Mouse (Mus musculus) ES-E14 (cell line): ENCODE results near the gene Wdr34. TPM values are rescaled to one million over a fixed set of nuclear protein-coding genes. Genes with fewer than 3 reads are reported as not detected.

Source experiments
- DNase-seq: peaks from one replicate; pipeline ENCODE4 v3.0.0-alpha.2; 2013; ENCODE audit warnings: low read depth, low spot score
- H3K27ac ChIP-seq: 2 replicates; pipeline ENCODE4 v1.5.1; 2012; ENCODE audit warnings: low read depth, mild to moderate bottlenecking, low read length, moderate library complexity, mixed read lengths; ENCODE audit not compliant: poor library complexity, insufficient read depth, severe bottlenecking
- H3K36me3 ChIP-seq: 2 replicates; pipeline ENCODE4 v1.6.1; 2012; ENCODE audit warnings: mild to moderate bottlenecking, low read length, moderate library complexity, mixed read lengths; ENCODE audit not compliant: control insufficient read depth, poor library complexity, insufficient read depth, severe bottlenecking
- H3K4me1 ChIP-seq, 2 experiments: fragments of 150-350 bp in 1 of 2; sonication (generic) in 1 of 2; 2 replicates each; pipeline ENCODE4 v1.6.1; 2012; ENCODE audit warnings: low read length in 2 of 2, mild to moderate bottlenecking in 1 of 2, mixed read lengths in 1 of 2; ENCODE audit not compliant: control insufficient read depth in 2 of 2, insufficient read depth in 2 of 2, poor library complexity in 1 of 2
- H3K4me3 ChIP-seq, 2 experiments: fragments of 150-350 bp in 1 of 2; sonication (generic) in 1 of 2; 2 replicates each; pipeline ENCODE4 v1.5.1; 2012; ENCODE audit warnings: low read length in 2 of 2, low read depth in 1 of 2, mild to moderate bottlenecking in 1 of 2, mixed read lengths in 1 of 2; ENCODE audit not compliant: insufficient read depth in 1 of 2, poor library complexity in 1 of 2, severe bottlenecking in 1 of 2
- H3K9ac ChIP-seq: 2 replicates; pipeline ENCODE4 v1.6.1; 2012; ENCODE audit warnings: low read depth, mild to moderate bottlenecking, low read length, mixed read lengths; ENCODE audit not compliant: poor library complexity, insufficient read depth, severe bottlenecking
- H3K9me3 ChIP-seq: fragments of 150-350 bp; sonication (generic); 2 replicates; pipeline ENCODE4 v1.6.1; 2012; ENCODE audit warnings: low read depth, mild to moderate bottlenecking, low read length; ENCODE audit not compliant: control insufficient read depth, insufficient read depth
- CHD2 ChIP-seq: IDR thresholded peaks from 2 replicates; pipeline ENCODE4 v1.6.1; 2014; ENCODE audit warnings: mild to moderate bottlenecking, low read depth, low read length, inconsistent platforms
- HCFC1 ChIP-seq: IDR thresholded peaks from 2 replicates; pipeline ENCODE4 v1.6.1; 2012; ENCODE audit warnings: low read length, inconsistent platforms, borderline replicate concordance; ENCODE audit not compliant: insufficient read depth
- MAFK ChIP-seq: IDR thresholded peaks from 2 replicates; pipeline ENCODE4 v1.6.1; 2014; ENCODE audit warnings: mild to moderate bottlenecking, low read depth, low read length, inconsistent platforms; ENCODE audit not compliant: insufficient read depth
- ZC3H11A ChIP-seq: IDR thresholded peaks from 2 replicates; pipeline ENCODE4 v1.6.1; 2012; ENCODE audit warnings: low read depth, mild to moderate bottlenecking, inconsistent platforms, low read length, borderline replicate concordance
- ZNF384 ChIP-seq: IDR thresholded peaks from 2 replicates; pipeline ENCODE4 v1.6.1; 2012; ENCODE audit warnings: low read depth, low read length, inconsistent platforms
- in situ Hi-C, 2 experiments: fragments of 600-800 bp; cut with MboI; formaldehyde crosslinking; loops; one replicate each; pipeline ENCODE4 v1.15.1; 2025; ENCODE audit warnings: low sequenced_read_pairs in 2 of 2, inconsistent platforms in 1 of 2; ENCODE audit not compliant: unreplicated experiment in 2 of 2
- total RNA-seq: library from RNA; depleted of rRNA; stranded (reverse); fragments of 300-350 nt; gene quantifications from 2 replicates; pipeline ENCODE4 v1.2.3, GENCODE M21; 2012

Wdr34 gene
- total RNA-seq, 1 experiment = 22.6 TPM

- peak overlapping the region; percentile 93 for H3K9ac ChIP-seq
- no peaks in the 10 kb centered on the region for H3K9me3 ChIP-seq
- TF ChIP-seq MAFK (no peak), ZC3H11A (no peak), ZNF384 (no peak), CHD2 (no peak), HCFC1 (no peak)
- DNase-seq = no peak
- H3K36me3 ChIP-seq = peaks cover 30% of the 10 kb centered on the region
- in situ Hi-C loops = no loop called here
- peak overlapping the region; percentile 91 for H3K27ac ChIP-seq
- peaks cover 0 to 3% of the 10 kb centered on the region in 2 experiments; a peak in 3 of 4 replicates for H3K4me1 ChIP-seq
- H3K4me3 ChIP-seq = peak overlapping the region; percentile 91 to 99
These were observed 13.8 kb upstream of the Wdr34 start for GRCm38 (mm10) chr2:30062249-30063093.

- H3K4me3 ChIP-seq = peak overlapping the region; percentile 91 to 99
- TF ChIP-seq HCFC1 = peak; percentile 39; the same call in 1 of the 2 replicates
- TF ChIP-seq MAFK = no peak
- no peak for TF ChIP-seq ZC3H11A
- TF ChIP-seq CHD2 = no peak
These were observed 12.8 kb upstream of the Wdr34 start for GRCm38 (mm10) chr2:30061215-30062166.

GRCm38 (mm10) chr2:30058418-30058817, 9.7 kb upstream of the Wdr34 start:
- TF ChIP-seq MAFK = no peak
- TF ChIP-seq HCFC1 = no peak
- no peak for TF ChIP-seq ZC3H11A
- no peak for TF ChIP-seq ZNF384
- TF ChIP-seq CHD2 = no peak
- Histone ChIP-seq H3K4me3 (no peak overlapping the region), H3K9ac (no peak overlapping the region), H3K36me3 (peaks cover 9% of the 10 kb centered on the region), H3K4me1 (peaks cover 0 to 6% of the 10 kb centered on the region in 2 experiments), H3K9me3 (no peaks in the 10 kb centered on the region), H3K27ac (no peak overlapping the region)
- in situ Hi-C loops = no loop called here
- peak; percentile 69 for DNase-seq

More at GRCm38 (mm10) chr2:30061215-30062166, 12.8 kb upstream of the Wdr34 start:
- Histone ChIP-seq H3K27ac (peak overlapping the region; percentile 91), H3K4me1 (peaks cover 0 to 6% of the 10 kb centered on the region in 2 experiments), H3K9ac (peak overlapping the region; percentile 93), H3K9me3 (no peaks in the 10 kb centered on the region), H3K36me3 (peaks cover 21% of the 10 kb centered on the region)
- in situ Hi-C loops = no loop called here
- DNase-seq = peak; percentile 97

- H3K36me3 ChIP-seq = no peaks in the 10 kb centered on the region
- no peaks in the 10 kb centered on the region for H3K9me3 ChIP-seq
- peak; percentile 85 for DNase-seq
- in situ Hi-C loops = no loop called here
- TF ChIP-seq ZC3H11A (no peak), HCFC1 (no peak), ZNF384 (peak; percentile 68; the same call in 1 of the 2 replicates), CHD2 (no peak)
- no peak within 1 kb of the TSS for H3K9ac ChIP-seq
- H3K4me3 ChIP-seq = no peak within 1 kb of the TSS
- peak within 1 kb of the TSS; percentile 5; the same call in 1 of the 2 replicates for H3K27ac ChIP-seq
- peaks cover 0 to 8% of the 10 kb centered on the region in 2 experiments for H3K4me1 ChIP-seq
These were observed 8.7 kb upstream of the Wdr34 start, which contains the start of gene Set for GRCm38 (mm10) chr2:30057223-30057904. TSS of gene Set (plus strand) at chr2:30057378.
